Mouse (Mus musculus) cerebellum, postnatal 14 days (tissue): ENCODE results near the gene Cideb.

Experiments
- DNase-seq, 2 experiments: peaks; one replicate each; pipeline ENCODE4 v3.0.0; 2021; ENCODE audit warnings: mixed read lengths in 2 of 2

Cideb gene

DNA sequence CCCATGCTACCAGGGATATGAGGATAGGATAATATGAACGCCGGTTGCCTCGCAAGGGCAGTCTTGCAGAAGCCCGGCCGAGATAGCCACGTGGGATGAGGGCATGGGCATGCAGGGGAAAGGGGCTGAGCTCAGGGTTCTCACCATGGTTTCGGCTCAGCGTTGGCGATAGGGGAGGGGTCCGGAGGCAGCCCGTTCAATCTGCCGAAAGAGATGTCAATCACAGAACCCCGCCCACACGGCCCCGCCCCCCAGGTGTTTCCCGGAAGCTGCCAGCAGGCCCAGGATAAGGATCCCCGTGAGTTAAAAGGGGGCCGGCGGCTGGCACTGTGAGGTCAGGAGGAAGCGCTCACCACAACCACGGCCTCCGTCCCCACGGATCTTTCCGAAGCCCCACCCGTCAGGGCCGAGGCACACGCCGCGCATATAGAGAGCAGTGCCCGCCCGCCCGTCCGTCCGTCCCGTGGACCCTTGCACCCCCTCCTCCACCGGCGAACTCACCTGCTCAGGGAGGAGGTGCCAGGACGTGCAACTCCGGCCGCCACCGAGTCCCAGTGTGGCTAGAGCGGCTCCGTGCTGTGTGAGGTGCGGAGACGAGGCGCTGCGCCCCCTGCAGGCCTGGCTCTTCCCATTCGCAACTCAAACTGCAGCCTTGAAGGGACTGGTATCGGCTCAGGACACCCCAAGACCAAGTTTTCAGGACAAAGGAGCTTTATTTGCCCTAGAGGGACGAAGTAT lies 36.4 kb downstream of the Cideb start, which contains the start of gene Rabggta:
TSS of gene Rabggta (minus strand) at position 564 of the 738 bp plus-strand sequence.
- DNase-seq, result peak; percentile 96 to 97

DNA sequence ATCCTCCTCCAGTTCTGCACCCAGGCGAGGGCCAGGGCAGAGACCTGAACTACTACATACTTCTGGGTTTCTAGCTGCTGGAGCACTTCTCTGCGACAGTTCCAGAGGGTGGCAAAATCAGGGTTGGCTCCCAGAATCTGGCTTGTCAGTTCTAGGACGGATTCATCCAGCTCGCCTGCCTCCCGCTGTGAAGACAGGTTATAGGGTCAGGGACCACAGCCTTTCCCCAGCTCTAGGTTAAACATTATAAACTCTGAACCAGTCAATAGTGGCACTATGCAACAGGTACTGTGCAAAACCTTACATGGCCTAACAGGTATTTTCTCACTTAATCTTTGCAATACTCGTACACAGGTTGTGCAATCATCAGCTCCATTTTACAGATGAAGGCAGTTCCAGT lies 37.2 kb downstream of the Cideb start:
- DNase-seq, result peak; percentile 18 to 40

DNA sequence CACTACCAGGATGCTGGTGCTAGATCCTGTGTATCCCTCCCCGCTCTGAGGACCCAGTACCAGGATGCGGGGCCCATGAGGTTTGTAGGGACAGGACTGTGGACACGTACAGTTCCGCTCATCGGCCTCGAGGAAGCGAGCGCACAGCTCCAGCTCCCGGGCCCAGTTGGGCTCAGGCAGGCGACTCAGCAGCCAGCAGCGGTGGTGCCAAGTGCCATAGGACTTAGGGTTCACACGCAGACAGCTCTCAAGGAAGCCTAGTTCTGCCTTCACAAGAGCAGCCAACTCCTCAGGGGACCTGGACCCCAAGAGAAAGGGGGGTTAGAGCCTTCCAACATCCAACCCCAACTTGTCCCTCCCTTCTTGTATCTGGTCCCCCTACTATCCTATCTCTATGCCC lies 37.6 kb downstream of the Cideb start:
- DNase-seq, result no peak

DNA sequence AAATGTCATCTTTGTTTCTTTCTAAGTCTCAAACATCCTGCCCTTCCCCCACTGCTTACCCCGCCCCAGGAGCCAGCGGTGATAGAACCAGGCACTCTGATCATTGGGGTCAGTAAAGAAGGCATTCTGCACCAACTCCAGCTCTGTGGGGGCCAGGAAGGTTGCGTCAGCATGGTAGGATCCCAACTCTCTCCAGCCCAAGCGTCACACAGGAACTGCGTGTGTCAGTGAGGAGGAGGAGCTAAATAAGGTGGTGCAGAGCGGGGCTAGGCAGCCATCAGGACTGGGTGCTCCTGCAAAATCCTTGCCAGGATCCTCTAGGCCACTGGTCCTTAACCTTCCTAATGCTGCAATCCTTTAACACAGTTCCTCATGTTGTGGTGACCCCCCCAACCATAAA lies 38.5 kb downstream of the Cideb start:
- no peak for DNase-seq

DNA sequence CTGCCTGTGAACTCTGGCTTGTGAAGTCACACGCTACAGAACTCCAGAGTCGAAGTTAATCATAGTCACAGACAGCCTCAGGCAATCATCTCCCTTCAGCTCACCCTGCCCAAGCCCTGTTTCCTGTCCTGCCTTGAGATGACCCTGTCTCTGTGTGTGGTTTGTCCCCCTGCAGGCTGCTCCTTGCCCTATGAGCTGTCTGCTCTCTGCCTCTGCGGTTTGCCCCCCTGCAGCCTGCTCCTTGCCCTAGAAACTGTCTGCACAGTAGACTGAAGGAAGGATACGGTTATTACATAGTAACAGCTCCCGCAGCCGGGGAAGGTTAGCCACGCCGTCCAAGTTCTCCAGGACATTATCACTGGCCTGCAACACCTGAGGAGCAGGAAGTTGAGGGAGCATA lies 41.4 kb downstream of the Cideb start:
- DNase-seq, result no peak

DNA sequence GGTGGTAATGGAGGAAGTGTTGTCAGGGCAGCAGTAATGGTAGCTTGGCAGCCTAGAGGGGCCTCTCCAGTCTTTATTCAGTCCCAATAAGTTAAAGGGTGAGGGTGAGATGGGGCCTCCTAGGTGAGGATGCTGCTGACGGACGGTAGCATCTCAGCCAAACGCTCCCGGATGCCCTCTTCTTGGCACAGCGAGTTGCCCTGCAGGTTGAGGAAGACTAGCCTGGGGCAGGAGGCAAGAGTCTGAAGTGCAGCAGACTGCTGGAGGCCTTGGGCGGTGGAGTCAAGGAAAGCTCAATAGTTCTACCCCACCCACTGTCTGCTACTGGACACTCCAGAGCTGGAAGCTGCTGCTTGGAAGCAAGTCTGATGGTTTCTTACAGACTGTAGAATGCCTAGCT lies 42.0 kb downstream of the Cideb start:
- no peak for DNase-seq

DNA sequence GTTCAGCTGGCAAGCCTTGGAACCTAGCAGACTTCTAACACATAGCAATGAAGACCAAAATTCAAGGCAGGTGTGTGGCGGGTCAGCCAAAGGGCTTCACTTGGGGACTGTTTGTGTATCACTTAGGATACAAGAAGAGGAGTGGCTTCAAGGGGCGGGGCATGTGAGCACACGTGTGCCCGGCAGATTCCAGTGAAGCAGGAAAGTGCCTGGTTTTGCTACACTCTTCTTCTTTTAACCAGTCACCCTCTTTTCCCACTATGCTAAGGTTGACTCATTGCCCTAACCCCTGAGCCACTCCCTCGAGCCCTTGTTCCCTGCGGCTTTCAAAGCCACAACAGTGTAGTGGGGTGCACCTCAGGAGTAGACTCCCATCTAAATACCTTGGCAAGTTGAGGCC lies 43.4 kb downstream of the Cideb start:
- DNase-seq, result no peak

DNA sequence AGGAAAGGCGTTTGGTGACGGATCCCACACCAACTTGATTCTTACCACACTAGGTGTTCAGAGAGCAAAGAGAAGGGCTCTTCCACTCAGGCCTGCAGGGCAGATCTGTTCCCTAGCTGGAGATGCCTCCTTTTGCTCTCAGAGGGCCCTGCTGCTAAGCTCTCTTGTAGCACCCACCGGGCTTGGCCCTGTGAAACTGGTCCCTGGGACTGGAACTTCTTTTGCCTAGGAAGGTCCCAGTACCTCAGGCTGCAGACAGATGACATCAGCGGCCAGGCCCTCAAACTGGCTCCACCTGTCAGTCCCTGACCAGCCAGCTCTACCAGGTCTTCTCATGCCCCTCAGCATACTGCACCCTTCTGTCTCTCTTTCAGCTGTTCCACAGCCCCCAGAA lies 44.5 kb downstream of the Cideb start, which contains the start of gene Tgm1:
TSS of gene Tgm1 (minus strand) at position 198 of the 394 bp plus-strand sequence.
- DNase-seq, result no peak

DNA sequence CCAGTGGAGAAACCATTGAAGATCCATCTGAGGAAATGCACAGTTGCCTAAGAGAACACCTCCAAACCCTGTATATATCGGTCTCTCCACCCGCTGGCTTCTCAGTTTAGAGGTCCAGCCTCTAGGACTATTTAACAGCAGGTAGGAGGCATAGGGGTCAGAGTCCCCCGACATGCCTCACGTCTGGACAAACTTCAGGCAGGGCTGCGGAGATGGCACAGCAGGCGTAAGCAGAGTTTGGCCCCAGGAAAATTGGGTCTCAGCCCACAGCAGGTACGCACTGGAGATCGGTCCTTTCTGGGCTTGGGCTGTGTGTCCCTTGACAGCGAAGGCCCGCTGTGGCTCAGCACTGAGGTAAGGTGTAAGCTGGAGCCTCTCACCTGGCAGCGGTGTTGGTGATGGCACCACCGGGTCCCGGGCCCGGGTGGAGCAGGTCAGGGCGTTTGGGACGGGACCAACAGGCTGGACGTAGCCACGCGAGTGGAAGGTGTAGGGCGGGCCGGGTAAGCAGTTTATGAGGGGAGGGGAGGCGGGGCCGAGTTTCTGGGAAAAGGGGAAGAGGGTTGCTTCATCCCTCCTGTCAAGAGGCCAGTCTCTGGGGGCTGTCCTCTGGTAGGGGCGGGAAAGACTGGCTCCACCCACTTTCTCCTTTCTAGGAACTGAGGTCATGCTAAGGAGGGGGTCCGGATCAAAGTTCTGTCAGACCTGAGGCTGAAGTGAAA lies 45.1 kb downstream of the Cideb start:
- no peak for DNase-seq

DNA sequence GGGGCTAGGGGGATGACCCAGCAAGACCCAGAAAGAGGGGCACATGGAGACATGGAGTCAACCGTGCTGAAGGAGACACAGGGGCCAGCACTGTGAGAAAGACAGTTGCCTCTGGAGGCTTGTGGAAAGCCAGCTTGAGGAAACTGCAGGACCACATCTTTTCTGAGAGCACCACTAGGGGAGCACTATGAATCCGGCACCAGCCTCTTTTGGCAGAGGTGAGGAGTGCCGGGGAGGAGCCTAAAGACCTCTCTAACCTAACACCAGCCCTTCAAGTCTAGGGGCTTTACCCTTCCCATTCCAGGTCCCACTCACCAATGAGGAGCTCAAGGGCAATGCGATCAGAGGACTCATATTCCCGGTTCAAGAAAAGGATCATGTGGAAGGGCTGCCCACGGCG lies 46.5 kb downstream of the Cideb start:
- no peak for DNase-seq

DNA sequence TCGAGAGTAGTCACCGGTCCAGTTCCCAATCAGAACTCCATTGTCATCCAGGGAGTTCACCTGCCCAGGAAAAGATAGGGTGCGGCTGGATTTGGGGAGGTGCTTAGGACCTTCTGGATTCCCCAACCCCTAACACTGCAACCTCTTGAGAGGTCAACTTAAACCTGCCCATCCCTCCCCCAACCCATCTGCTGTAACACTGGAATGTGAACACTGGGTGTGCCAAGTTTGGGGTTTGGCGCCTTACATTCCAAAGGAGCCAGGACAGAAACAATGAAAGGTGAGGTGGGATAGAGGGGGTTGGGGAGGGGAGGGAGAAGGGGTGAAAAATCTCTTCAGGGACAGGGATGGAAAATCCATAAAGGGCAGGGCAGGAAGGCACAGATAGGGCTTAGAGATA lies 48.7 kb downstream of the Cideb start:
- DNase-seq, result no peak

DNA sequence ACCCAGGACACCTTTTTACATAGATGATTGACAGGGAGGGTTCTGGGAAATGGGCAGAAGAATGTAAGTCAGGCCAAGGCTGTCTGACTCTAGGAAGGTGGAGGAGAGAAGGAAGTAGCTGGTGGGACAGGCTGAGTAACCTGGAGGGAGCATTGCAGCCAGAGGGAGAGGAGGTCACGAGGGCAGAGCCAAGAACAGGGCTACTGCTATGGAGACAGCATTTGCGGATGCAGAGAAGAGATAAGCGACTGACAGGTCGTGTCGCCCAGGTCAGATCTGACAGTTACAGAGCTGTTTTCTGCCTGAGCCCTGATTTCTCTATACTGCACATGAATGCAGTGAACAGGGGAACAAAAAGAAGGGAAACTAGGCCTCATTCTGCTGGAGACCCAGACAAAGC lies 50.9 kb downstream of the Cideb start:
- no peak for DNase-seq

DNA sequence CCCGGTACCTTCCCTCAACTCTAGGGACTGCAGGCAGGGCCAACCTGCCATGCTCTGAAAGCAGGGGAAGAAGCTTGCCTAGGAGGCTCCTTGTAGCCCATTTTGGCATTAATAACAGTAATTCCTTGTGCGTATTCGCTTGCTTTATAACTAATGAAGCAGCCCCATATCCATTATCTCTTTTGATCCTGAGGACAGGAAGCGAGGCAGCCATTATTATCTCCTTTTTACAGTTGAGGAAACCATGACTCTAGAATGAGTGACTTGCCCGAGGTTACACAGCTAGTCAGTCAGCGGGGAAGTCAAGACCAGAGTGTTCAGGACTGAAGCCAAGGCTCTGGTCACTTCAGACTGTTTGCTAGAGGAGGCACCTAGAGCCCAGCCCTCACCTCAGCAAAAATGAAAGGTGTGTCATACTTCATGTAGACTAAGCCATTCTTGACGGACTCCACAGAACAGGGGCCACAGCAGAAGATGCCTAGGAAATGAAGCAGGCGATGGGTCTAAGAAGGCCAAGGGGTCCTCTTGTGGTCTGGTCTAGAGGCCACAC lies 52.1 kb downstream of the Cideb start:
- DNase-seq, result no peak
